Mouse (Mus musculus): ENCODE data around the gene Acox1. TPM values are rescaled to one million over a fixed set of nuclear protein-coding genes. Genes with fewer than 3 reads are reported as not detected.

Gene Acox1
- total and polyA plus RNA-seq, 2 experiments from 2014 or later = 58.2 to 108 TPM

GRCm38 (mm10) chr11:116171959-116172358, 26.9 kb downstream of the Acox1 start:
- Histone ChIP-seq H3K9ac (no peak overlapping the region), H3K36me3 (ENCODE audit: insufficient read depth) (peaks cover 48% of the 10 kb centered on the region), H3K9me3 (ENCODE audit: low read length) (no peaks in the 10 kb centered on the region), H3K27ac (ENCODE audit: low read depth, low read length) (no peak overlapping the region), H3K27me3 (ENCODE audit: insufficient read depth, low read length) (no peaks in the 10 kb centered on the region), H3K4me2 (ENCODE audit: low read depth) (no peak overlapping the region), H3K4me3 (ENCODE audit: low read depth, low read length) (no peak overlapping the region), H3K4me1 (ENCODE audit: insufficient read depth) (peaks cover 1% of the 10 kb centered on the region; the same call in 1 of the 2 replicates)
- DNase-seq (no peak), ATAC-seq (no peak)
- no peak for TF ChIP-seq CTCF (IDR thresholded peaks at IDR 0.05; ENCODE audit: low read depth)
- WGBS = 84% methylated on average over 2 of the region's 2 CpGs

GRCm38 (mm10) chr11:116170003-116170800, 28.6 kb downstream of the Acox1 start:
- Histone ChIP-seq H3K36me3 (ENCODE audit: insufficient read depth) (peaks cover 32% of the 10 kb centered on the region), H3K9me3 (ENCODE audit: low read length) (no peaks in the 10 kb centered on the region), H3K9ac (no peak overlapping the region), H3K4me3 (ENCODE audit: low read depth, low read length) (no peak overlapping the region), H3K4me1 (ENCODE audit: insufficient read depth) (peaks cover 8% of the 10 kb centered on the region), H3K27me3 (ENCODE audit: insufficient read depth, low read length) (no peaks in the 10 kb centered on the region), H3K4me2 (ENCODE audit: low read depth) (no peak overlapping the region), H3K27ac (ENCODE audit: low read depth, low read length) (no peak overlapping the region)
- no peak for TF ChIP-seq CTCF (IDR thresholded peaks at IDR 0.05; ENCODE audit: low read depth)
- DNase-seq (no peak), ATAC-seq (no peak)
- WGBS = 85% methylated on average over 5 of the region's 5 CpGs

- Histone ChIP-seq H3K27me3 (ENCODE audit: insufficient read depth, low read length) (no peaks in the 10 kb centered on the region), H3K9me3 (ENCODE audit: low read length) (no peaks in the 10 kb centered on the region), H3K4me3 (ENCODE audit: low read depth, low read length) (no peak overlapping the region), H3K27ac (ENCODE audit: low read depth, low read length) (no peak overlapping the region), H3K4me1 (ENCODE audit: insufficient read depth) (peaks cover 8% of the 10 kb centered on the region), H3K4me2 (ENCODE audit: low read depth) (no peak overlapping the region), H3K36me3 (ENCODE audit: insufficient read depth) (peaks cover 29% of the 10 kb centered on the region), H3K9ac (no peak overlapping the region)
- ATAC-seq (no peak), DNase-seq (no peak)
- no peak for TF ChIP-seq CTCF (IDR thresholded peaks at IDR 0.05; ENCODE audit: low read depth)
- WGBS = 86% methylated on average over 3 of the region's 3 CpGs
Observed at GRCm38 (mm10) chr11:116169214-116169613, 29.6 kb downstream of the Acox1 start.

DNA sequence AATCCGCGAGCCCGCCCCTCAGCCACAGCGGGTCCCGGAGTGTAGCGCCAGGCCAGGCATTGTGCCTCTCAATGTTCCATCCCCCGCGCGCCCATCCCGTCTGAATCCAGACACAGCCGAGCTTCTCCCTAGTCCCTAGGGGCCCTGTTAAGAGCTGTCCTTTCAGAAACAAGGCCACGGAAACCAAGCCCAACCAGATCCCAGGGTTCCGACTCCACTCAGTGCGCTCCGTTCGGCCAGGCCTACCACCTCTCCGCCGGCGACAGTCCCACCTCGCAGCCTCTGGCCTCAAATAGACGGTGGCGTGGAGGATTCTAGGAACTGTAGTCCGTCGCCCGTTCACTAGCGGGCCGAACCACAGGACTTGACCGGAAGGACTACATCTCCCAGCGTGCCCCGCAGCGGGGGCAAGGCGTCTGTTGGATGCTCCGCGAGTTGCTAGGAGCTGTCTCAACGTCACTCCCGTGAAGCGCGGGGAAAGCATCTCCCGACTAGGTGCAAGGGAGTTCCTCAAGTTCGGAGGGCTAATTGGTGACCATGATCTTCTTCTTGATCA, 30.9 kb downstream of the Acox1 start, which contains the start of gene Fbf1:
Fbf1 (minus strand) TSS at position 283 of the 556 bp plus-strand sequence.
- Histone ChIP-seq H3K4me1 (ENCODE audit: insufficient read depth) (peaks cover 8% of the 10 kb centered on the region), H3K9me3 (ENCODE audit: low read length) (no peaks in the 10 kb centered on the region), H3K4me2 (ENCODE audit: low read depth) (peak within 1 kb of the TSS; percentile 67), H3K4me3 (ENCODE audit: low read depth, low read length) (peak within 1 kb of the TSS; percentile 65), H3K36me3 (ENCODE audit: insufficient read depth) (peaks cover 20% of the 10 kb centered on the region), H3K27ac (ENCODE audit: low read depth, low read length) (peak within 1 kb of the TSS; percentile 88), H3K9ac (peak within 1 kb of the TSS; percentile 80), H3K27me3 (ENCODE audit: insufficient read depth, low read length) (no peaks in the 10 kb centered on the region)
- no peak for TF ChIP-seq CTCF (IDR thresholded peaks at IDR 0.05; ENCODE audit: low read depth)
- 1% methylated on average over 40 of the region's 40 CpGs for WGBS
- ATAC-seq = peak; percentile 98
- peak; percentile 97 for DNase-seq

DNA sequence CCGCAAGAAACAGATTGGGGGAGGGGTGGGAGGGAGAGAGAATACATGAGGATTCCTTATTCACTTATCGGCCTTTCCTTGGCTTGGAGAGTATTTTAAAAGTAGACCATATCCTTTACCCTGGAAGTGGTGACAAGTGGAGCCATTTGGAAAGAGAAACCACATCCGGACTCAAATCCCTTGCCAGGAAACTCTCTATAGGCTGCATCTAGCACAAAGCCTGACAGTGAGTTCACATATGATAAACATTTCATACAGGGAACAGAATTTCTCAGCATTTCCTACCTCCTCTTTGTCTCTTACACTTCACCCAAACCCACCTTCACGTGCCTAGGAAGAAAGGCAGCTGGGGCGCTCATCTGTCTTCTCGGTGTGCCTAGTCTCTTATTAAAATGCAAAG, 31.6 kb downstream of the Acox1 start:
- Histone ChIP-seq H3K27ac (ENCODE audit: low read depth, low read length) (peak overlapping the region; percentile 88), H3K9me3 (ENCODE audit: low read length) (no peaks in the 10 kb centered on the region), H3K36me3 (ENCODE audit: insufficient read depth) (peaks cover 12% of the 10 kb centered on the region), H3K4me3 (ENCODE audit: low read depth, low read length) (peak overlapping the region; percentile 65), H3K4me2 (ENCODE audit: low read depth) (peak overlapping the region; percentile 67), H3K9ac (peak overlapping the region; percentile 80), H3K4me1 (ENCODE audit: insufficient read depth) (peaks cover 10% of the 10 kb centered on the region), H3K27me3 (ENCODE audit: insufficient read depth, low read length) (no peaks in the 10 kb centered on the region)
- ATAC-seq = no peak
- WGBS = 5% methylated on average over 6 of the region's 6 CpGs
- DNase-seq = peak; percentile 66
- TF ChIP-seq CTCF (IDR thresholded peaks at IDR 0.05; ENCODE audit: low read depth) = no peak

GRCm38 (mm10) chr11:116163002-116163401, 35.8 kb downstream of the Acox1 start:
- no peak overlapping the region for H3K4me3 ChIP-seq (ENCODE audit: low read depth, low read length)
- H3K36me3 ChIP-seq (ENCODE audit: insufficient read depth) = peaks cover 41% of the 10 kb centered on the region
- H3K4me1 ChIP-seq (ENCODE audit: insufficient read depth) = peaks cover 12% of the 10 kb centered on the region
- DNase-seq (no peak), ATAC-seq (no peak)
- H3K9ac ChIP-seq = no peak overlapping the region
- no peak for TF ChIP-seq CTCF (IDR thresholded peaks at IDR 0.05; ENCODE audit: low read depth)
- H3K9me3 ChIP-seq (ENCODE audit: low read length) = no peaks in the 10 kb centered on the region
- no peaks in the 10 kb centered on the region for H3K27me3 ChIP-seq (ENCODE audit: insufficient read depth, low read length)
- H3K4me2 ChIP-seq (ENCODE audit: low read depth) = no peak overlapping the region
- 20% methylated on average over 9 of the region's 9 CpGs for WGBS
- no peak overlapping the region for H3K27ac ChIP-seq (ENCODE audit: low read depth, low read length)

GRCm38 (mm10) chr11:116162146-116162545, 36.7 kb downstream of the Acox1 start:
- Histone ChIP-seq H3K9me3 (ENCODE audit: low read length) (no peaks in the 10 kb centered on the region), H3K36me3 (ENCODE audit: insufficient read depth) (peaks cover 48% of the 10 kb centered on the region), H3K4me3 (ENCODE audit: low read depth, low read length) (no peak overlapping the region), H3K9ac (no peak overlapping the region), H3K4me2 (ENCODE audit: low read depth) (no peak overlapping the region), H3K27me3 (ENCODE audit: insufficient read depth, low read length) (no peaks in the 10 kb centered on the region), H3K4me1 (ENCODE audit: insufficient read depth) (peaks cover 12% of the 10 kb centered on the region), H3K27ac (ENCODE audit: low read depth, low read length) (no peak overlapping the region)
- TF ChIP-seq CTCF (IDR thresholded peaks at IDR 0.05; ENCODE audit: low read depth) = no peak
- ATAC-seq = peak; percentile 52
- 47% methylated on average over 10 of the region's 10 CpGs for WGBS
- DNase-seq = no peak
